Mouse (Mus musculus): ENCODE results near the gene Rhot2.

The Rhot2 gene

DNA sequence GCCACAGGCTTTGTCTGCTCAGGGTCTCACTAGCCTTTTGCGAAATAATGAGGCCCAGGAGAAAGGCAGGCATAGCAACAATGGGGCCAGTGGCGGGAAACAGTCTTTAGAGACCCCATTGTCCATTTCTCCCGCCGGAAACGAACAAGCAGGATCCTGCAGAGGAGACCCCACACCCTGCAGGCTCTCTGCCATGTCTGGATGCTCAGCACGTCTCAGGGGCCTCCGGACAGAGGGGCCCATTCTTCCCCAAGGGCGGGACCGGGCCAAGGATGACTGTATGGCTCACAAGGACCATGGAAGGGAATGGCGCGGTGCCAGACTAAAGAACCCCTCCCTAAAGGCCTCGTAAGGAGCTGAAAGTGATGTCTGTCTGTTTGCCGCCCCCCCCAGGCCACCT is 50.5 kb downstream of the Rhot2 start:
- DNase-seq = no peak

DNA sequence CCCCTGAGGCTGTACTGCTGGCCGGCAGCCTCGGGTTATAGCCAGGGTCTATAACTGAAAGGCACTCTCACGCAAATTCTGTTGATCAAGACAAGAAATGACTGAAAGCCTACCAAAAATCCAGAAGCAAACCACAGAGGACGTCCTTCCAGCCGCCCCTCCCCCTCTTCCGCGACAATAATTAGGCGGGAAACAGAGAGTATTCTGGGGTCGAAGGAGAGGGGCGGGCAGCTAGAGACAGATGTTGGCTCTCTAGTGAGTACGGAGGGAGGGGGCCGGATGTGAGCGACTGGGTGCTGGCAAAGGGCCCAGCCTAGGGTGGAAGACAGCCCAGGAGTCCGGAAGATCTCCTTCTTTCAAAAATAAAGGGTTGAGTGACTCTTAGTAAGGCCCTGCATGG is 52.0 kb downstream of the Rhot2 start, which contains the start of gene Fam173a:
Fam173a (minus strand) TSS at position 287 of the 400 bp plus-strand sequence.
- DNase-seq = peak; percentile 65

- DNase-seq = peak; percentile 87
These were observed 52.7 kb downstream of the Rhot2 start for GRCm38 (mm10) chr17:25791843-25792527.

GRCm38 (mm10) chr17:25791320-25791842 is 53.3 kb downstream of the Rhot2 start:
- DNase-seq = no peak
